Mouse (Mus musculus): ENCODE measurements at regions not wholly inside any gene's neighbourhood (a gene's known extent, or its start where the extent isn't known, plus 50 kb on each side); places are given as distances from the start of the nearest gene placed in this dataset.
A peak's percentile ranks its signal among the peaks of the same experiment; 100 is the strongest.
"Not testable (repeated sequence)": the region's sequence is repeated elsewhere in the genome, so short reads cannot be mapped to it uniquely, and the experiment has no call there.

DNA sequence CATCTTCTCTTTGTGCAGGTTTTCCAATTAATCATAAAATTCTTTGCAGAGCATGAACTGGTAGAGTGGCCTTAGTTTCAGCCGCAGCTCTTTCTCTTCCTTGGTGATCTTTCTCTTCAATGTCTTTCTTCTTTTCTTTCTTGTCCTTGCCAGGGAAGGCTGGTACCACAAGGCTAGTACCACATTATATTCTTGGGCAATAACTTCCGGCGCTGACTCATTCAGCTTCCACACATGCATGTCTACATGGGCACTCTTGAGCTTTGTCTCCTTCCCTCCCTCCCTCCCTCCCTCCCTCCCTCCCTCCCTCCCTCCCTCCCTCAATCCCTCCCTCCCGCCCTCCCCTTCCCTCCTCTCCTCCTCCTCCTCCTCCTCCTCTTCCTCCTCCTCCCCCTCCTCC lies 98.1 kb upstream of the Pwp1 start:
- not testable (repeated sequence) for H3K9ac ChIP-seq (replicated peaks); H3K36me3 ChIP-seq; ATAC-seq (ENCODE audit: low FRiP score, low read depth); H3K4me3 ChIP-seq; H3K27me3 ChIP-seq; H3K27ac ChIP-seq (replicated peaks); H3K4me1 ChIP-seq; H3K9me3 ChIP-seq; H3K4me2 ChIP-seq (replicated peaks)
- WGBS = 87% methylated on average over 3 of the region's 4 CpGs

DNA sequence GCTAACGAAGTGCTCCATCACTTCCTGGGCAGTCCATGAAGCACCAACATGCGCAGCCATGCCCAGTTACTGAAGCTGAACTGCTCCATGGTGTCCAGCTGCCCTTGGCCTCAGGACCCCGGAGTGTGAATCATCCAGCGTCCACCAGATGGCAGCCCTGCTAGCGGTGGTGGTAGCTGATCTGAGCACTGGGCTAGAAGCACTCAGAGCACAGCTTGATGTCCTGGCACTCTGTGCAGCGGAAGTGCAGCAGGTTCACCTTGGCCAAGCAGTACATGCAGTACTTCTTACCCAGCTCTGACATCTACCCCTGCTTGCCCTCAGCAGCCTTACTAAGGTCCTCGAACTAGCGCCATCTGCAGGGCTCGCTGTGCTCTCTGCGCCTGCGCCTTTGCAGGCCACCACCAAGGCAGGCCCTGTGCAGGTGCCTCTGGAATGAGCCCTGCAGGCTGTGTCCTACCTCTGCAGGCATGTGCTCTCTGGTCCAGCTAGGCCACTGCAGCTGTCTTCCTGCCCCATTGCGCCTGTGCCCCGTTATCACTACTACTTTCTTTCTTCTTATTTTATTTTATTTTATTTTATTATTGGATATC lies 97.4 kb upstream of the Pwp1 start:
- not testable (repeated sequence) for H3K27ac ChIP-seq (replicated peaks); H3K9ac ChIP-seq (replicated peaks); H3K4me2 ChIP-seq (replicated peaks); H3K36me3 ChIP-seq; H3K9me3 ChIP-seq; H3K4me1 ChIP-seq; H3K4me3 ChIP-seq; H3K27me3 ChIP-seq
- 40% methylated on average over 12 of the region's 13 CpGs for WGBS
- ATAC-seq (ENCODE audit: low FRiP score, low read depth) = peak; percentile 23; the same call in 1 of the 2 replicates

GRCm38 (mm10) chr10:85737796-85738195 lies 91.5 kb upstream of the Pwp1 start:
- Histone ChIP-seq H3K4me1 (no peaks in the 10 kb centered on the region), H3K4me2 (replicated peaks) (no peak overlapping the region), H3K36me3 (no peaks in the 10 kb centered on the region), H3K4me3 (no peak overlapping the region), H3K9me3 (no peaks in the 10 kb centered on the region), H3K27ac (replicated peaks) (no peak overlapping the region), H3K27me3 (no peaks in the 10 kb centered on the region), H3K9ac (replicated peaks) (no peak overlapping the region)
- no peak for ATAC-seq (ENCODE audit: low FRiP score, low read depth)
- 62% methylated on average over 1 of the region's 1 CpGs for WGBS

- no peak for ATAC-seq (ENCODE audit: low FRiP score, low read depth)
- 62% methylated on average over 3 of the region's 3 CpGs for WGBS
- H3K9me3 ChIP-seq = no peaks in the 10 kb centered on the region
- no peaks in the 10 kb centered on the region for H3K27me3 ChIP-seq
- no peaks in the 10 kb centered on the region for H3K4me1 ChIP-seq
- H3K36me3 ChIP-seq = no peaks in the 10 kb centered on the region
- H3K4me2 ChIP-seq (replicated peaks) = no peak overlapping the region
- no peak overlapping the region for H3K27ac ChIP-seq (replicated peaks)
- no peak overlapping the region for H3K9ac ChIP-seq (replicated peaks)
- no peak overlapping the region for H3K4me3 ChIP-seq
Measured at GRCm38 (mm10) chr10:85739008-85739407, 90.3 kb upstream of the Pwp1 start.

GRCm38 (mm10) chr10:85739565-85739964 lies 89.7 kb upstream of the Pwp1 start:
- not testable (repeated sequence) for H3K4me3 ChIP-seq; H3K27ac ChIP-seq (replicated peaks); ATAC-seq (ENCODE audit: low FRiP score, low read depth); H3K36me3 ChIP-seq; H3K4me1 ChIP-seq; H3K27me3 ChIP-seq; H3K9me3 ChIP-seq; H3K9ac ChIP-seq (replicated peaks); H3K4me2 ChIP-seq (replicated peaks)

DNA sequence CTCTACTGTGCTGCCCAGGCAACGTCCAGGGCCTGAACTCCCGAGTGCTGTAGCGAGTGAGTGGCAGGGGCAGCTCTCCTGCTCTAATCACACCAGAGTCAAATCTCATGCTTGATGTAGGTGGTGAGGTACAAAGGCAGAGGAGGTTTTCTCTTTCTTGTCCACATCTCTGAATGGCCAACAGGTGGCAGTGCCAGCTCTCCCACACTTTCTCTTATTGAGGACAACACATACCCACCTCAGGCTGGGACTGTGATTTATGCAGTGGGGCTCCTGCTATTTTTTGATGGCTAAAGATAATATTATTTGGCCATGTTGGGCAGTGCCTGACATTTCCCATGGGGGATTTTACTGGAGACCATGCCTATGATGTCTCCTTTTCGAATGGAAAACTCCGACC lies 87.3 kb upstream of the Pwp1 start:
- H3K27me3 ChIP-seq = no peaks in the 10 kb centered on the region
- H3K27ac ChIP-seq (replicated peaks) = no peak overlapping the region
- H3K4me2 ChIP-seq (replicated peaks) = no peak overlapping the region
- H3K9me3 ChIP-seq = no peaks in the 10 kb centered on the region
- H3K4me3 ChIP-seq = no peak overlapping the region
- no peak overlapping the region for H3K9ac ChIP-seq (replicated peaks)
- no peaks in the 10 kb centered on the region for H3K36me3 ChIP-seq
- no peaks in the 10 kb centered on the region for H3K4me1 ChIP-seq
- WGBS = 81% methylated on average over 5 of the region's 5 CpGs
- ATAC-seq (ENCODE audit: low FRiP score, low read depth) = no peak

DNA sequence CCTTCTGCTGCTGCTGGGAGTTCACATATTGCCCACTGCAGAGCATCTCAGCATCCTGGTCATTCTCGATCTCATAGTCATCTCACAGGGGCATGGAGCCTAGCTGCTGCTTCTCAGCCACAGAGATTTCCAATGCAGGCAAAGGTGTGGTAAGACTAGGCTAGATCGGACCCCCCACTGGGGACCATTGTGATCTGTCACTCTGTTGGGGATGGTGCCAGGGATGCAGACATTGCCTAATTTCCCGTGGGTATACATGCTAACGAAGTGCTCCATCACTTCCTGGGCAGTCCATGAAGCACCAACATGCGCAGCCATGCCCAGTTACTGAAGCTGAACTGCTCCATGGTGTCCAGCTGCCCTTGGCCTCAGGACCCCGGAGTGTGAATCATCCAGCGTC lies 83.9 kb upstream of the Pwp1 start:
- WGBS = 68% methylated on average over 7 of the region's 7 CpGs
- H3K27ac ChIP-seq (replicated peaks); H3K27me3 ChIP-seq; H3K4me1 ChIP-seq; H3K4me2 ChIP-seq (replicated peaks); H3K9ac ChIP-seq (replicated peaks); H3K36me3 ChIP-seq; H3K9me3 ChIP-seq; ATAC-seq (ENCODE audit: low FRiP score, low read depth); H3K4me3 ChIP-seq: not testable (repeated sequence)

- H3K9me3 ChIP-seq; H3K27ac ChIP-seq (replicated peaks); H3K9ac ChIP-seq (replicated peaks); H3K4me1 ChIP-seq; H3K27me3 ChIP-seq; H3K4me2 ChIP-seq (replicated peaks); ATAC-seq (ENCODE audit: low FRiP score, low read depth); H3K4me3 ChIP-seq; H3K36me3 ChIP-seq: not testable (repeated sequence)
- WGBS = 60% methylated on average over 7 of the region's 8 CpGs
Measured at GRCm38 (mm10) chr10:85745818-85746217, 83.5 kb upstream of the Pwp1 start.

DNA sequence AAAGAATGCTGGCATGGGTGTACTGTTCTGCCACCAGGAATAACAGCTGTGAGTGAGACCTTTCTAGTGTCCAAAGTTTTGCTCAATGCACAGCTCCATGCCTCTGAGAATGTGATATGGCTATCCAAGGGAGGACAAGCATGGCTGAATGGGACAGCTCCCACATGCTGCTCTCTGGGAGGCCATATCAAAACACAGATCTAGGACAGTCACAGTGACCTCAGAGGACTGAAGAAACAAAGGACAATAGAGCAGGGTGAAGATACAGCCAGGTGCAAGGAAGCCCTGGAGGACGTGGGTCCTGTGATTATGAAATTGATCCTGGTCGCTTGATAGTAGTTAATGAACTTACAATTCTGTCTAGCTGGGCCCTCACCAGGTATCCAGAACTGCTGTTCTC lies 79.7 kb upstream of the Pwp1 start:
- H3K36me3 ChIP-seq = not testable (repeated sequence)

DNA sequence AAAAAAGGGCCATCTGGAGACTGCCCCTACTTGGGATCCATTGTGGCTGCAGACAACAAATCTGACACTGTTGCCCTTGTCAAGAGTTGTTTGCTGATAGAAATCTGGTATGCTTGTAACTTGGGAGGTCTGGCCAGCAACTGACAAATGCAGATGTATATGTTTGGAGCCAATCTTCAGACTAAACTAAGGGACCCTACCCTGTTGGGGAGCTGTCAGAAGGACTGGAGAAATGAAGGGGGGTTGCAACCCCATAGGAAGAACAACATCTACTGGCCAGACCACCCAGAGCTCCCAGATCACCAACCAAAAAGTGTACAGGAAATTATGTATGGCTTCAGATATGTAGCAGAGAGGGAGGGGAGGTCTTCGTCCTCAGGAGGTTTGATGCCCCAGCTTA lies 54.3 kb upstream of the Pwp1 start:
- WGBS = 90% methylated on average over 1 of the region's 1 CpGs
- Histone ChIP-seq H3K9me3 (no peaks in the 10 kb centered on the region), H3K4me3 (no peak overlapping the region), H3K36me3 (no peaks in the 10 kb centered on the region), H3K9ac (replicated peaks) (no peak overlapping the region), H3K27ac (replicated peaks) (no peak overlapping the region), H3K4me1 (no peaks in the 10 kb centered on the region), H3K4me2 (replicated peaks) (no peak overlapping the region), H3K27me3 (no peaks in the 10 kb centered on the region)
- ATAC-seq (ENCODE audit: low FRiP score, low read depth) = no peak

More for the DNA sequence above, 79.7 kb upstream of the Pwp1 start:
- not testable (repeated sequence) for H3K27ac ChIP-seq (replicated peaks); H3K27me3 ChIP-seq; H3K4me2 ChIP-seq (replicated peaks); H3K9ac ChIP-seq (replicated peaks); H3K9me3 ChIP-seq; ATAC-seq (ENCODE audit: low FRiP score, low read depth); H3K4me3 ChIP-seq; H3K4me1 ChIP-seq
- 85% methylated on average over 2 of the region's 2 CpGs for WGBS
